Mouse (Mus musculus) small intestine, adult 2 months (tissue): Measurements from ENCODE around the gene Rfc2. TPM values are rescaled to one million over a fixed set of nuclear protein-coding genes. Genes with fewer than 3 reads are reported as not detected.
"Not testable (repeated sequence)": the region's sequence is repeated elsewhere in the genome, so short reads cannot be mapped to it uniquely, and the experiment has no call there.

Source experiments
- H3K27ac ChIP-seq: fragments of 200-500 bp; 2 replicates; pipeline ENCODE4 v1.5.1; 2012; ENCODE audit warnings: low read depth, low read length, control low read depth, inconsistent platforms; ENCODE audit not compliant: insufficient read depth
- H3K27me3 ChIP-seq: fragments of 200-500 bp; 2 replicates; pipeline ENCODE4 v1.6.1; 2012; ENCODE audit warnings: mild to moderate bottlenecking, moderate library complexity, low read length, inconsistent platforms; ENCODE audit not compliant: control insufficient read depth, insufficient read depth
- H3K36me3 ChIP-seq: fragments of 200-500 bp; 2 replicates; pipeline ENCODE4 v1.6.1; 2012; ENCODE audit warnings: mild to moderate bottlenecking, low read length, control low read depth, inconsistent platforms; ENCODE audit not compliant: control insufficient read depth, insufficient read depth
- H3K4me1 ChIP-seq: fragments of 200-500 bp; 2 replicates; pipeline ENCODE4 v1.6.1; 2012; ENCODE audit warnings: low read length, inconsistent platforms, mixed read lengths; ENCODE audit not compliant: control insufficient read depth, insufficient read depth, insufficient read length
- H3K4me3 ChIP-seq: fragments of 200-500 bp; 2 replicates; pipeline ENCODE4 v1.5.1; 2012; ENCODE audit warnings: low read depth, mild to moderate bottlenecking, control low read depth, inconsistent platforms, low read length, moderate library complexity
- CTCF ChIP-seq: fragments of 200-500 bp; IDR thresholded peaks from 2 replicates; pipeline ENCODE4 v1.5.1; 2012; ENCODE audit warnings: low read depth, mild to moderate bottlenecking, control low read depth, inconsistent platforms, low read length, moderate library complexity, mixed read lengths; ENCODE audit not compliant: insufficient replicate concordance, insufficient read length; ENCODE audit errors: extremely low read depth
- POLR2A ChIP-seq: fragments of 200-500 bp; IDR thresholded peaks from 2 replicates; pipeline ENCODE4 v1.6.1; 2012; ENCODE audit warnings: low read depth, mild to moderate bottlenecking, control low read depth, inconsistent platforms, low read length, moderate library complexity
- WGBS: fragments of 180-500 bp; shearing (Covaris S2); methylation state at CpG from one replicate; pipeline ENCODE4 v1.1.7; 2018; 5-methylcytosine and 5-hydroxymethylcytosine counted together
- polyA plus RNA-seq: library from polyadenylated mRNA; depleted of rRNA; stranded (reverse); fragments of >200 nt; gene quantifications from 2 replicates; pipeline ENCODE4 v1.2.3, GENCODE M21; 2012; rRNA removed

Gene Rfc2
- polyA plus RNA-seq, 1 experiment = 35.4 TPM

- no peaks in the 10 kb centered on the region for H3K27me3 ChIP-seq
- 45% methylated on average over 2 of the region's 2 CpGs for WGBS
- peaks cover 4% of the 10 kb centered on the region for H3K4me1 ChIP-seq
- TF ChIP-seq CTCF = no peak
- TF ChIP-seq POLR2A = no peak
- H3K4me3 ChIP-seq = no peak overlapping the region
- no peak overlapping the region for H3K27ac ChIP-seq
- H3K36me3 ChIP-seq = no peaks in the 10 kb centered on the region
Observed at GRCm38 (mm10) chr5:134647394-134647793, 66.2 kb downstream of the Rfc2 start.

GRCm38 (mm10) chr5:134648976-134649375 lies 67.8 kb downstream of the Rfc2 start:
- H3K4me1 ChIP-seq, H3K27ac ChIP-seq, H3K4me3 ChIP-seq, H3K27me3 ChIP-seq, H3K36me3 ChIP-seq: not testable (repeated sequence)
- 76% methylated on average over 3 of the region's 4 CpGs for WGBS

GRCm38 (mm10) chr5:134650926-134651325 lies 69.8 kb downstream of the Rfc2 start:
- WGBS = 54% methylated on average over 5 of the region's 5 CpGs
- peak; percentile 74; the same call in 1 of the 2 replicates for TF ChIP-seq CTCF
- TF ChIP-seq POLR2A = no peak
- no peak overlapping the region for H3K27ac ChIP-seq
- H3K36me3 ChIP-seq = no peaks in the 10 kb centered on the region
- H3K4me3 ChIP-seq = no peak overlapping the region
- peaks cover 4% of the 10 kb centered on the region for H3K4me1 ChIP-seq
- no peaks in the 10 kb centered on the region for H3K27me3 ChIP-seq

Other genes starting within 250 kb of the Rfc2 start
- gene Gtf2ird1, start 124.7 kb upstream of the Rfc2 start, polyA plus RNA-seq = 25.0 and 40.4 TPM in 2 replicates
- 24.0 and 43.4 TPM in 2 replicates for gene Clip2, start 28.9 kb upstream of the Rfc2 start, polyA plus RNA-seq
- gene Syna, start 21.2 kb upstream of the Rfc2 start, polyA plus RNA-seq = 1.6 and 3.1 TPM in 2 replicates
- 4.0 and 6.9 TPM in 2 replicates for gene Lat2, start 33.7 kb downstream of the Rfc2 start, polyA plus RNA-seq
- 99.4 and 256 TPM in 2 replicates for gene Eif4h, start 58.1 kb downstream of the Rfc2 start, polyA plus RNA-seq
- 6.4 and 6.8 TPM in 2 replicates for gene Limk1, start 107.2 kb downstream of the Rfc2 start, polyA plus RNA-seq
- gene Eln, start 166.0 kb downstream of the Rfc2 start, polyA plus RNA-seq = 14.0 and 15.2 TPM in 2 replicates